Mouse (Mus musculus): ENCODE measurements at regions not wholly inside any gene's neighbourhood (a gene's known extent, or its start where the extent isn't known, plus 50 kb on each side); places are given as distances from the start of the nearest gene placed in this dataset.

- Histone ChIP-seq H3K27ac (no peak overlapping the region), H3K4me2 (0 out of 2 replicates have a peak overlapping the region, but pooled peaks have one; percentile 3), H3K36me3 (no peaks in the 10 kb centered on the region), H3K9ac (no peak overlapping the region), H3K27me3 (replicated peaks) (no peaks in the 10 kb centered on the region), H3K4me1 (no peaks in the 10 kb centered on the region), H3K9me3 (no peaks in the 10 kb centered on the region), H3K4me3 (replicated peaks) (no peak overlapping the region)
- ATAC-seq (ENCODE audit: insufficient read depth, low FRiP score, low read depth) = no peak
- WGBS = 31% methylated on average over 3 of the region's 3 CpGs
Observed at GRCm38 (mm10) chr12:32761055-32761454, 58.3 kb upstream of the Nampt start.

GRCm38 (mm10) chr12:32764271-32764670, 55.1 kb upstream of the Nampt start:
- no peaks in the 10 kb centered on the region for H3K27me3 ChIP-seq (replicated peaks)
- WGBS = 79% methylated on average over 3 of the region's 3 CpGs
- no peaks in the 10 kb centered on the region for H3K36me3 ChIP-seq
- no peak for ATAC-seq (ENCODE audit: insufficient read depth, low FRiP score, low read depth)
- H3K27ac ChIP-seq = no peak overlapping the region
- H3K4me3 ChIP-seq (replicated peaks) = no peak overlapping the region
- H3K4me1 ChIP-seq = no peaks in the 10 kb centered on the region
- H3K9ac ChIP-seq = no peak overlapping the region
- no peaks in the 10 kb centered on the region for H3K9me3 ChIP-seq
- no peak overlapping the region for H3K4me2 ChIP-seq

GRCm38 (mm10) chr12:32764747-32765146, 54.6 kb upstream of the Nampt start:
- Histone ChIP-seq H3K4me3 (replicated peaks) (no peak overlapping the region), H3K27me3 (replicated peaks) (no peaks in the 10 kb centered on the region), H3K9me3 (no peaks in the 10 kb centered on the region), H3K4me2 (no peak overlapping the region), H3K36me3 (no peaks in the 10 kb centered on the region), H3K9ac (no peak overlapping the region), H3K4me1 (no peaks in the 10 kb centered on the region), H3K27ac (no peak overlapping the region)
- ATAC-seq (ENCODE audit: insufficient read depth, low FRiP score, low read depth) = no peak
- WGBS = 90% methylated on average over 7 of the region's 7 CpGs

GRCm38 (mm10) chr12:32765861-32766260, 53.5 kb upstream of the Nampt start:
- Histone ChIP-seq H3K4me3 (replicated peaks) (no peak overlapping the region), H3K4me2 (no peak overlapping the region), H3K9ac (no peak overlapping the region), H3K27ac (no peak overlapping the region), H3K9me3 (no peaks in the 10 kb centered on the region), H3K36me3 (no peaks in the 10 kb centered on the region), H3K27me3 (replicated peaks) (no peaks in the 10 kb centered on the region), H3K4me1 (no peaks in the 10 kb centered on the region)
- no peak for ATAC-seq (ENCODE audit: insufficient read depth, low FRiP score, low read depth)

GRCm38 (mm10) chr12:32766575-32766974, 52.8 kb upstream of the Nampt start:
- no peak for ATAC-seq (ENCODE audit: insufficient read depth, low FRiP score, low read depth)
- Histone ChIP-seq H3K4me2 (no peak overlapping the region), H3K27ac (no peak overlapping the region), H3K4me1 (no peaks in the 10 kb centered on the region), H3K27me3 (replicated peaks) (no peaks in the 10 kb centered on the region), H3K9ac (no peak overlapping the region), H3K9me3 (no peaks in the 10 kb centered on the region), H3K36me3 (no peaks in the 10 kb centered on the region), H3K4me3 (replicated peaks) (no peak overlapping the region)
- 75% methylated on average over 3 of the region's 3 CpGs for WGBS

GRCm38 (mm10) chr12:32767206-32768081, 51.9 kb upstream of the Nampt start:
- WGBS = 73% methylated on average over 7 of the region's 7 CpGs
- no peaks in the 10 kb centered on the region for H3K4me1 ChIP-seq

GRCm38 (mm10) chr12:32768082-32768743, 51.1 kb upstream of the Nampt start:
- H3K9me3 ChIP-seq = no peaks in the 10 kb centered on the region
- no peak overlapping the region for H3K9ac ChIP-seq
- H3K27me3 ChIP-seq (replicated peaks) = no peaks in the 10 kb centered on the region
- H3K4me3 ChIP-seq (replicated peaks) = no peak overlapping the region
- ATAC-seq (ENCODE audit: insufficient read depth, low FRiP score, low read depth) = no peak
- no peak overlapping the region for H3K4me2 ChIP-seq
- no peak overlapping the region for H3K27ac ChIP-seq
- 53% methylated on average over 3 of the region's 3 CpGs for WGBS
- H3K36me3 ChIP-seq = no peaks in the 10 kb centered on the region
- H3K4me1 ChIP-seq = no peaks in the 10 kb centered on the region

More at GRCm38 (mm10) chr12:32767206-32768081, 51.9 kb upstream of the Nampt start:
- no peak for ATAC-seq (ENCODE audit: insufficient read depth, low FRiP score, low read depth)
- Histone ChIP-seq H3K36me3 (no peaks in the 10 kb centered on the region), H3K4me2 (no peak overlapping the region), H3K27me3 (replicated peaks) (no peaks in the 10 kb centered on the region), H3K9ac (no peak overlapping the region), H3K9me3 (no peaks in the 10 kb centered on the region), H3K4me3 (replicated peaks) (no peak overlapping the region), H3K27ac (no peak overlapping the region)

- 59% methylated on average over 3 of the region's 3 CpGs for WGBS
- no peaks in the 10 kb centered on the region for H3K36me3 ChIP-seq
- no peak overlapping the region for H3K4me3 ChIP-seq (replicated peaks)
- no peak for ATAC-seq (ENCODE audit: insufficient read depth, low FRiP score, low read depth)
- no peak overlapping the region for H3K27ac ChIP-seq
- no peaks in the 10 kb centered on the region for H3K9me3 ChIP-seq
- H3K27me3 ChIP-seq (replicated peaks) = no peaks in the 10 kb centered on the region
- H3K4me1 ChIP-seq = no peaks in the 10 kb centered on the region
- H3K4me2 ChIP-seq = no peak overlapping the region
- H3K9ac ChIP-seq = no peak overlapping the region
Observed at GRCm38 (mm10) chr12:32768744-32769535, 50.4 kb upstream of the Nampt start.
